Mouse (Mus musculus) limb, embryonic 14.5 days (tissue): ENCODE measurements around the gene Lpar6. TPM values are rescaled to one million over a fixed set of nuclear protein-coding genes. Genes with fewer than 3 reads are reported as not detected.

Experiments used
- ATAC-seq: fragments of 200-750 bp; cut with Nextera tagmentation; 2 replicates; pipeline ENCODE4 v1.8.0; 2017; ENCODE audit warnings: low read depth, moderate number of reproducible peaks, moderate TSS enrichment; ENCODE audit not compliant: low FRiP score
- DNase-seq: peaks from one replicate; pipeline ENCODE4 v3.0.0-alpha.2; 2015; ENCODE audit warnings: low spot score
- H3K27ac ChIP-seq: fragments of 300-500 bp; sonication (generic); replicated peaks from 2 replicates; pipeline ENCODE4 v1.5.1; 2014; ENCODE audit warnings: low read depth, mild to moderate bottlenecking, low read length, moderate library complexity, mixed read lengths
- H3K27me3 ChIP-seq: fragments of 300-500 bp; sonication (generic); 2 replicates; pipeline ENCODE4 v1.6.1; 2014; ENCODE audit warnings: low read length, mixed read lengths; ENCODE audit not compliant: control insufficient read depth, insufficient read depth
- H3K36me3 ChIP-seq: fragments of 300-500 bp; sonication (generic); 2 replicates; pipeline ENCODE4 v1.6.1; 2014; ENCODE audit warnings: mild to moderate bottlenecking, low read length, moderate library complexity, mixed read lengths; ENCODE audit not compliant: control insufficient read depth, insufficient read depth
- H3K4me1 ChIP-seq: fragments of 300-500 bp; sonication (generic); 2 replicates; pipeline ENCODE4 v1.6.1; 2014; ENCODE audit warnings: antibody characterized with exemption, low read length, mixed read lengths; ENCODE audit not compliant: control insufficient read depth, insufficient read depth
- H3K4me2 ChIP-seq: fragments of 300-500 bp; sonication (generic); replicated peaks from 2 replicates; pipeline ENCODE4 v1.6.1; 2014; ENCODE audit warnings: low read depth, mild to moderate bottlenecking, low read length, moderate library complexity; ENCODE audit not compliant: severe bottlenecking
- H3K4me3 ChIP-seq: fragments of 300-500 bp; sonication (generic); replicated peaks from 2 replicates; pipeline ENCODE4 v1.5.1; 2014; ENCODE audit warnings: low read length
- H3K9ac ChIP-seq: fragments of 300-500 bp; sonication (generic); 2 replicates; pipeline ENCODE4 v1.6.1; 2014; ENCODE audit warnings: mild to moderate bottlenecking, low read depth, low read length, moderate library complexity; ENCODE audit not compliant: severe bottlenecking
- H3K9me3 ChIP-seq: fragments of 300-500 bp; sonication (generic); 2 replicates; pipeline ENCODE4 v1.6.1; 2016; ENCODE audit warnings: low read length; ENCODE audit not compliant: control insufficient read depth
- POLR2A ChIP-seq: fragments of 200-500 bp; IDR thresholded peaks from 2 replicates; pipeline ENCODE4 v1.8.0; 2012; ENCODE audit warnings: inconsistent platforms, mild to moderate bottlenecking, moderate library complexity, borderline replicate concordance; ENCODE audit not compliant: insufficient read depth, insufficient read length; ENCODE audit errors: extremely low read depth
- WGBS: fragments of 180-500 bp; shearing (Covaris S2); extraction: QIAGEN DNeasy Blood & Tissue Kit; methylation state at CpG from one replicate; pipeline ENCODE4 v1.1.7; 2014; 5-methylcytosine and 5-hydroxymethylcytosine counted together
- polyA plus RNA-seq, 2 experiments: library from polyadenylated mRNA; depleted of rRNA in 1 of 2; stranded (reverse) in 1 of 2; unstranded in 1 of 2; fragments of >200 nt; fragmentation: Nextera tagmentation in 1 of 2; extraction: Ambion mirVana in 1 of 2; gene quantifications; 2 replicates each; pipeline versions ENCODE4 v1.2.1 to v1.2.3; 2012 to 2014

The Lpar6 gene
- polyA plus RNA-seq, 2 experiments = 9.2 to 12.6 TPM

DNA sequence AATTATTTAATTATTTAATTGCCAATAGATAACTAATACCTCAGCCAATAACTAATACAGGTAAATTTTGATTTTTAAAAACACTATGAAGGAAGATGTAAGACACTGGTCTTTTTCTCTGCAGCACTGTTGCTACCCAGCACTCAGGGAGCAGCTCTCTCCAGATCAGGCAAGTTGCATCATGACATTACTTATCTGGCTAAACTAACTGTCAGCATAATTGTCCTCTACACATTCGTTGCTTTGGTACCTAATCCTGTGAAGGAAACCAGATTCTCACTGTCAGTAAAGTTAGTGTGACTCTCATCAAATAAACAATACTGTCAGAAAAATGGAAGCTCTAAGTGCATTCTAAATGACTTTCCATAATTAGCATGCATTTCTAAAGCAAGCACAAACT, 10.8 kb upstream of the Lpar6 start:
- ATAC-seq = no peak
- H3K4me2 ChIP-seq = no peak overlapping the region
- 12% methylated on average over 1 of the region's 1 CpGs for WGBS

GRCm38 (mm10) chr14:73231286-73231982, 6.3 kb upstream of the Lpar6 start:
- Histone ChIP-seq H3K27me3 (no peaks in the 10 kb centered on the region), H3K9ac (no peak overlapping the region), H3K4me1 (peaks cover 19% of the 10 kb centered on the region), H3K9me3 (no peaks in the 10 kb centered on the region), H3K4me2 (no peak overlapping the region), H3K27ac (0 out of 2 replicates have a peak overlapping the region, but pooled peaks have one; percentile 33), H3K4me3 (no peak overlapping the region), H3K36me3 (no peaks in the 10 kb centered on the region)
- DNase-seq (peak; percentile 13), ATAC-seq (peak; percentile 42; the same call in 1 of the 2 replicates)
- TF ChIP-seq POLR2A = no peak
- WGBS = 14% methylated on average over 5 of the region's 5 CpGs

More for the DNA sequence above, 10.8 kb upstream of the Lpar6 start:
- H3K4me3 ChIP-seq = no peak overlapping the region
- no peak overlapping the region for H3K27ac ChIP-seq
- H3K4me1 ChIP-seq = peaks cover 4% of the 10 kb centered on the region; the same call in 1 of the 2 replicates
- DNase-seq = no peak
- H3K9me3 ChIP-seq = no peaks in the 10 kb centered on the region
- no peaks in the 10 kb centered on the region for H3K36me3 ChIP-seq
- H3K9ac ChIP-seq = no peak overlapping the region
- no peaks in the 10 kb centered on the region for H3K27me3 ChIP-seq
- no peak for TF ChIP-seq POLR2A

DNA sequence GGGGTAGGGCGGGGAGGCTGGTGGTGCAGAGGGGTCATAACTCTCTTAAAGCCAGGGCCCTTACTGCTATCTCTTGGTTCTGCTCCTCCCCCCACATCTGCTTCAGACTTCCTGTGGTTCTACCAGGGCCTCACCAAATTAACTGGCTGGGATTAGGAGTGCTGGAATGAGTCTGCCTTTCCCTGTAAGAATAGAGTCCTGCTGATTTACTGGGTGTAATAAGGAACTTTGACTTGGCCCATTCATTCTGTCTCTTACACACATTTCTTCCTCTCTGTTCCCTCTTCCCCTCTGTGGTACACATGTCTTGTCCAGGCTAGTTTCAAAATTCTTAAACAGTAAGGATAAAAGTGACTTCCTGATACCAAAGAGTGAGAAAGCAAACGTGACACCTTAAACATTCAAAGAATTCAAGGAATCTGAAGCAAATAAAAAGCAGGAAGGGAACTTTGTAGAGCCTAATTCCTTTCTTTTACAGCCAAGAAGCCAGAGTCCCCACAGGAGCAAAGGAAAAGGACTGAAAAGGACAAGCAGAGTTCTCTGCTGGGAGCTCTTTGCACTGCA, 3.1 kb upstream of the Lpar6 start:
- Histone ChIP-seq H3K4me2 (no peak overlapping the region), H3K27me3 (no peaks in the 10 kb centered on the region), H3K9ac (no peak overlapping the region), H3K4me3 (no peak overlapping the region), H3K4me1 (peaks cover 25% of the 10 kb centered on the region), H3K27ac (peak overlapping the region; percentile 82), H3K9me3 (no peaks in the 10 kb centered on the region), H3K36me3 (no peaks in the 10 kb centered on the region)
- ATAC-seq (peak; percentile 20; the same call in 1 of the 2 replicates), DNase-seq (peak; percentile 26)
- 3% methylated on average over 2 of the region's 2 CpGs for WGBS
- TF ChIP-seq POLR2A = no peak

DNA sequence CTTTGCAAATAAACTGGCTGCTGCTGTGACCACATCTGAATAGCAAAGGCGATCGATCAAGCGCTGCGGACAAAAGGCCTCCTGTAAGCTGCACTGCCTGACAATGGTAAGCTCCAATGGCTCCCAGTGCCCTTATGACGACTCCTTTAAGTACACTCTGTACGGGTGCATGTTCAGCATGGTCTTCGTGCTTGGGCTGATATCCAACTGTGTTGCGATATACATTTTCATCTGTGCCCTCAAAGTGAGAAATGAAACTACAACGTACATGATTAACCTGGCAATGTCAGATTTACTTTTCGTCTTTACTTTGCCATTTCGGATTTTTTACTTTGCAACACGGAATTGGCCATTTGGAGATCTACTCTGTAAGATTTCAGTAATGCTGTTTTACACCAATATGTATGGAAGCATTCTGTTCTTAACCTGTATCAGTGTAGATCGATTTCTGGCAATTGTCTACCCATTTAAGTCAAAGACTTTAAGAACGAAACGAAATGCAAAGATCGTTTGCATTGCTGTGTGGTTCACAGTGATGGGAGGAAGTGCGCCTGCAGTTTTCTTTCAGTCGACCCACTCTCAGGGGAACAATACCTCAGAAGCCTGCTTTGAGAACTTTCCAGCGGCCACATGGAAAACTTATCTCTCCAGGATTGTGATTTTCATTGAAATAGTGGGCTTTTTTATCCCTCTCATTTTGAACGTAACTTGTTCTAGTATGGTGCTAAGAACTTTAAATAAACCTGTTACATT, 979 bp downstream of the Lpar6 start:
- Histone ChIP-seq H3K4me2 (peak overlapping the region; percentile 62), H3K36me3 (peaks cover 4% of the 10 kb centered on the region; the same call in 1 of the 2 replicates), H3K9ac (peak overlapping the region; percentile 81), H3K27me3 (no peaks in the 10 kb centered on the region), H3K27ac (peak overlapping the region; percentile 95), H3K9me3 (no peaks in the 10 kb centered on the region), H3K4me3 (peak overlapping the region; percentile 57), H3K4me1 (peaks cover 21% of the 10 kb centered on the region)
- WGBS = under 1% methylated on average over 20 of the region's 20 CpGs
- DNase-seq = peak; percentile 76
- peak; percentile 80; the same call in 1 of the 2 replicates for TF ChIP-seq POLR2A
- ATAC-seq = peak; percentile 70; the same call in 1 of the 2 replicates

DNA sequence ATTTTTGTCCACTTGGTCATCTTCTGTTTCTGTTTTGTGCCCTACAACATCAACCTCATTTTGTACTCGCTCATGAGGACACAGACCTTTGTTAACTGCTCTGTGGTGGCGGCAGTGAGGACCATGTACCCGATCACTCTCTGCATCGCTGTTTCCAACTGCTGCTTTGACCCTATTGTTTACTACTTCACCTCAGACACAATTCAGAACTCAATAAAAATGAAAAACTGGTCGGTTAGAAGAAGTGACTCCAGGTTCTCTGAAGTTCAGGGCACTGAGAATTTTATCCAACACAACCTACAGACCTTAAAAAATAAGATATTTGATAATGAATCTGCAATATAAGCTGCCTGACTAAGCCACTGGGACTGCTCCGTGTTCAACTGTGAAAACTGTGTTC, 1.6 kb downstream of the Lpar6 start:
- peak overlapping the region; percentile 62 for H3K4me2 ChIP-seq
- WGBS = 1% methylated on average over 6 of the region's 6 CpGs
- DNase-seq = peak; percentile 44

More for the DNA sequence above, 1.6 kb downstream of the Lpar6 start:
- peak overlapping the region; percentile 57 for H3K4me3 ChIP-seq
- peak; percentile 26; the same call in 1 of the 2 replicates for TF ChIP-seq POLR2A
- peaks cover 19% of the 10 kb centered on the region for H3K4me1 ChIP-seq
- peak overlapping the region; percentile 81 for H3K9ac ChIP-seq
- peak overlapping the region; percentile 95 for H3K27ac ChIP-seq
- peak; percentile 35; the same call in 1 of the 2 replicates for ATAC-seq
- H3K9me3 ChIP-seq = no peaks in the 10 kb centered on the region
- no peaks in the 10 kb centered on the region for H3K27me3 ChIP-seq
- H3K36me3 ChIP-seq = peaks cover 4% of the 10 kb centered on the region; the same call in 1 of the 2 replicates
